Mouse (Mus musculus): Measurements from ENCODE around the gene Tbl3. TPM values are rescaled to one million over a fixed set of nuclear protein-coding genes. Genes with fewer than 3 reads are reported as not detected.

Gene Tbl3
- total RNA-seq (2021) = 35.8 and 41.2 TPM in 2 replicates
- long read RNA-seq, experiment 1, full-length matches to known transcripts = 66 of 77 reads
- long read RNA-seq, experiment 1, partial matches to known transcripts = 5 of 77 reads
- long read RNA-seq, experiment 1, other reads (novel, unspliced or antisense) = 6 of 77 reads
- long read RNA-seq, experiment 2, full-length matches to known transcripts = 42 of 58 reads
- long read RNA-seq, experiment 2, partial matches to known transcripts = 5 of 58 reads
- long read RNA-seq, experiment 2, other reads (novel, unspliced or antisense) = 11 of 58 reads

DNA sequence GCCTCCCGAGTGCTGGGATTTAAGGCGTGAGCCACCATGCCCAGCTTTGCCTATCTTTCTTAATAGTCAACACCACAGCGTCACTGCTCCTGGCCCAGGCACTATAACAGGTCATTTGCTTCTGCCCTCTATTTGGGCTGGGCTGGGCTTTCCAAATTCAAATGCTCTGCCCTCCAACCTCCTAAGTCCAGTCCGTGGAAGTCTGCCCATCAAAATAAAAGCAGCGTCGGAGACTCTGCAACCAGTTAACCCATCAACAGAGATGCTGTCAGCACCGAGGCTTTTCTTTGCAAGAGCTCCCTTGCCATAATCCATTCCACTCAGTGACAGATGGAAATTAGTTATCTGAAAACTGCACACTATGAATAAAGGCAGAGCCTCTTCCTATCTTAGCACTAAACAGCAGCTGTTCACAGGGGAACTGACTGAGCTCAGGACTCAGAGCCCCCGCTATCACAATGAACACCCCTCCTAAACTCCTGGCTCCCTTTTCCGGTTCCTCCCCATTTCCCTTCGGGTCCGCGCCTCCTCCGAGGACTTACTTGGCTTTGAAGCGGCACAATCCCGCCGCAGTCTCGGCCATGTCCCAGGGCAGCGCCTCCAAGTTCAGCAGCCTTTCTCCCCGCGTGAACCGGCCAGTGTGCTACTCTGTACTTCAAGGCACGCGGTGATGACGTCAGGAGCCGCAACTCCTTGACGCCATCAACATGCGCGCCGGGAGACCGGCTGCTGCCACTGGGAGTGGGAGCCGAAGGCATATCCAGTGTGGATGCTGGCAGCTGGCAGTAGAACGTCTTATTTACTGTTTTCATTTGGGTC, at the start of gene Tbl3:
Gene Tbl3 (minus strand): TSS at position 679 of the 819 bp plus-strand sequence.
- DNase-seq = peak; percentile 96

DNA sequence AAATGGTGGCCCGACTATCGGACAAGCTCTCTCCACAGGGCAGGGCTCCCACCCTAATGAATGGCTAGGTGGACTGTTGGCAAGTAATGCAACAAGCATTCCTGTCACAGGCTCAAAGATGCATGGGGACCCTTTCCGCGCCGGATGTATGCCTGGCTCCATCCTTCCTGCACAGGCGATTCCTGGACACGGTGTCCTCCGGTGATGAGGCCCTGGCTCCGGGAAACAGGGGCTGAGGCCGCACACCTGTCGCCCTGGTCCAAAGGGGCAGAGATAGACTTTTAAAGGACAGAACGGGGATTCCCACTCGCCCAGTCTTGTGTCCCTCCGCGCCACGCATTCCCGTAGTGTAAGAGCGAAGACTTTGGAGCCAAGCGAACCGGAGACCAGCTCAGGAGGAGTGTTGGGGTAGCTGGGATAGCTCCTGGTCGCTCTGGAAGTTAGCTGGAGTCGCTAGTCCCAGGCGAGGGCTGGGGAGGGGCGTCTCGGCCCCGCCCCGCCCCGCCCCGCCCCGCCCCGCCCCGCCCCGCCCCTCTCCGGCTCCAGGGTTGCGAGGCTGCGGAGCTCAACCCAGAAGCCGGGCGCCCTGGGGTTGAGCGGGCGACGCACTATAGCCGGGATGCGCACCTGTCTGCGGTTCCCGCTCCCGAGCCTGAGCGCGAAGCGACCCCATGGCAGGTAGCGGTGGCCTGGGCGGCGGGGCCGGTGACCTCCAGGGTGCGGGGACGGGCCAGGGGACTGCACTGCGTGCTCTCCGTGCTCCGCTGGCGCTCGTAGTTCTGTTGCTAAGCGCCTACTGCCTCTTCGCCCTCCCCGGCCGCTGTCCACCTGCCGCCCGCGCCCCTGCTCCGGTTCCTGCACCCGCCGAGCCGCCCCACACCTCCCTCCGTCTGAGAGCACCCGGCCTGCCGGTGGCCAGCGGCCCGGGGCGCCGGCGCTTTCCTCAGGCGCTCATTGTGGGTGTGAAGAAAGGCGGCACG, 45.2 kb upstream of the Tbl3 start, which contains the start of gene Hs3st6:
Gene Hs3st6 (plus strand): TSS at position 574 of the 980 bp plus-strand sequence.
- peak; percentile 48 for DNase-seq

DNA sequence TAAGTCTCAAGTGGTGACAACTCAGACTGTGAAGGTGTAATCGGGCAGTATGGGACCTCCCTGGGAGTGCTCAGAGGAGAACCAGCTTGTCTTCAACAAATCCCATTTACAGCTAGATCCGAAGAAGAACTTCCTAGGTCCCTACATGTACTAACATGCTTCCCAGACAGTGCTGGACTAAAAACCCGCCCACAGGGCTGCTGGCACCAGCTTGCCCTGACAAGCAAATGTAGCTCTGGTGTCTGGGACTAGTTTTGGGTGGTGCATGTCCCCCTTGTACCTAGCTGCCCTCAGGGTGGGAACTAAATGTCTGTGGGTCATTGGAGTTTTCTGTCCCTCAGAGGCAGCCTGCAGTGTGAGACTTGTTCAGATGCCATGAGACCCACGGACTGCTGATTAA, 44.1 kb upstream of the Tbl3 start:
- DNase-seq = no peak

DNA sequence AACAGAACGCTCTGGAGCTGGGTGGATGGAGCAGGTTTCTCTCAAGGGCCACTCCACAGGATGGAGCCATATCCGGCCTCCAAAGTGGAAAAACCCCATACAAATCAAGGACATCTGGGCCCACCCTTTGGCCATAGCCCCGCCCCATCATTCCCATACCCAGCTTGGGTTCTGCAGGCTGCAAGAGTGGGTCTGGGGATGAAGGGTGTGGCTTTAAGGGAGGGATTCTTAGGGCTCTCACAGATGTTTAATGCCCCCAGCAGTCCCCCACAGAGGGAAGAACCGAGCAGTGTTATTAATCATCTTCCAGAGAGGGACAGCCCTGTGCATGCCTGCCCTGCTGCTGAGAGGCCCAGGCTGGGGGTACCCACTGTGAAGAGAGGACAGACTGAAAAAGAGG, 39.5 kb upstream of the Tbl3 start:
- no peak for DNase-seq

DNA sequence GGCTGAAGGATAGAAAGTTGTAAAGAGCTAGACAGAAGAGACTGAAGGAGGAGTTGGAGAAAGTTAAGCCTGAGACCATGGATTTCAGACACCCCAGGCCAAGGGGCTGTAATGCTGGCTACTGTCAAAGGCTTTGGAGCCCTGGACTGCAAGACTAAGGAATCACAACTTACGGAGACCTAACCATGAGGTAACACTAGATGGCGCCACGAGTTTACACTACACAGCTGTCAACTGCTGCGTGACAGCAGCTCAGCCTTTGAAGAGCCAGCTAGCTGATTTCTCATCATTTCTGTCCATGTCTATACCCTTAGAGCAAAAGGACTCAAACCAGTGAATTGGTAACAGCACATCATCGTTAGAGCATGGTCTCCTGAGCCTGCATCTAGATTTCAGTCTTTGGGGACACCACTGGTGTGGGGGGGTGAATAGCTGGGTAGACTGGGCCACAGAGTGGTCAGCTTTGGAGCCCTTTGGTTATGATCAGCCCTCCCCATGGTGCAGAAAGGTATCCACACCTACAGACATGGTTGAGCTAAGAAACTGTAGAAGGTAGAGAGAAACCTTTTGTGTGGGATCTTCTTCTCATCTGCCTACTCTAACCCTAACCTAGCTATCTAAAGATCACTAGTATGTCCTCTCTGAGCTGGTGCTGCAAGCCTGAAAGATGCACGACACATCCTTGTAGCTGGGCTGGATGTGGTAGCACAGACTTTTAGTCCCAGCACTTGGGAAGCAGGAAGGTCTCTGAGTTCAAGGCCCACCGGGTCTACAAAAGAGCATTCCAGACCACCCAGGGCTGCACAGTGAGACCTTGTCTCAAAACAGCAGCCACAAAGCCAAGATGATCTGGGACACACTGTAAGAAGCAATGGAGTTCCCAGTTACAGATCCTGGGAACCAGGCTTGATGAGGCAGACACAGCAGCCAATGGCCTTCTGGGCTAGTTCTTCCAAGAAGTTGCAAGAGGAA, 38.4 kb upstream of the Tbl3 start:
- DNase-seq = peak; percentile 90

DNA sequence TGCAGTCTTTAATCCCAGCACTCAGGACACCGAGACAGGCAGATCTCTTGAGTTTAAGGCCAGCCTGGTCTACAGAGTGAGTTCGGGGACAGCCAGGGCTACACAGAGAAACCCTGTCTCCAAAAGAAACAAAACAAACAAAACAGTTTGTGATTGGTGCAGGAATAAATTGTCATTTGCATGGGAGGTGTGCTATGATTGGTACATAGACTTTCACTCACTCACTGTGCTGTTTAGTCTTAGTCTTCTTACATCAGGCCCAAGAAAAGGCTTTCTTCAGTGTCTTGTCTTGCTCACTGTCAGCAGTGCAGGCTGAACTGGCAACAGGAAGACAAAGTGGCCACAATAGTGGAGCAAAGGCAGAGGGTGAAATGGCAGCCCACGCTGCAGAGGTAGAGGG, 36.9 kb upstream of the Tbl3 start:
- DNase-seq = no peak

DNA sequence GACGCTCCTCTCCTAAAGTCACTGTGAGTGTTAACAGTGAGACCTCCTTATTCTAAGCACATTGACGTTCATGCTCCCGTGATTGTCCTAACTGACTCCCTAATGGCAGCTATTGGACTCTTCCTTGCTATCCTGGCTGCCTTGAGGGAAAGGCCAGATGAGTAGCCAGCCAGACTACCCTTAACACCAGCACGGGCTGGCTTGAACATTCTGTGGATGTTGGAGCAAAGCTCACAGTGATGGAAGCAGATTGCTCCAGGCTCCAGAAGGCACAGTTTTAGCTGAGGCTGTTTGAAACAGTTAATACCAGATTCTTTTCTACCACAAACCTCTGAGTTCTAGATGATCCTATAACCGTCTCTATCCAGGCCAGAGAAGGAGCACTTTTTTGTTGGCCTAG, 36.4 kb upstream of the Tbl3 start:
- DNase-seq = no peak

DNA sequence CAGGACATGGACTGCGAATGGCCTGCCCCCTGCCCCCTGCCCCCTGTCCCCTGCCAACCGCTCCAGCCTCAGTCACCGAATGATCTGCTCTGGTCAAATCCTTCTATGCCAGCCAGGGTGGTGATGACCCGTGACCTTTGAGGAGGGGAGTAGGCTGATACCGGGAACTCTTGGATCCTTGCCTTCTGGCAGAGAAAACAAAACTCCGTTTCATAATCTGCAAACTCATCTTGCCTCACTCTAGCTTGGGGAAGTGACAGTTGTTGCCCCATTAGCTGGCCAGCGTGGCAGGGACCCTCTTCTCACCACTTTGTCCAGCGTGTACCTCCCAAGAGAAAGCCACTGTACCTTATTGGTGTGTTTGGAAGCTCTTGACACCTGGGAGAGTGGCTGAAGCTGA, 34.8 kb upstream of the Tbl3 start:
- DNase-seq = peak; percentile 45

DNA sequence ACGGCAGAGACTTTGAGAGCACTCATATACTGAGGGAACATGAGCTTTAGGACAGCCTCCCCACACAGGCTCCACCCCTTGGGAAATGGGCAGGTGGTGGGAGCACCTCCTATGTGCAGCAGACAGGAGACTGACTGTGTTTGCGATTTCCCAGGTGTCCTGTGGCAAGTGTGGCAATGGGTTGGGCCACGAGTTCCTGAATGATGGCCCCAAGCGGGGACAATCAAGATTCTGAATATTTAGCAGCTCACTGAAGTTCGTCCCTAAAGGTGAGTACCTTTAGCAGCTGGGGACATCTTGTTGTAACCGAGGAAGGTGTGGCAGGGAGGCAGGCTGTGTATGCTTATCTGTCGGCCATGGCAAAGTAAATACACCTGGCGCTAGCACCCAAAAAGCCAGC, 32.5 kb upstream of the Tbl3 start:
- no peak for DNase-seq

DNA sequence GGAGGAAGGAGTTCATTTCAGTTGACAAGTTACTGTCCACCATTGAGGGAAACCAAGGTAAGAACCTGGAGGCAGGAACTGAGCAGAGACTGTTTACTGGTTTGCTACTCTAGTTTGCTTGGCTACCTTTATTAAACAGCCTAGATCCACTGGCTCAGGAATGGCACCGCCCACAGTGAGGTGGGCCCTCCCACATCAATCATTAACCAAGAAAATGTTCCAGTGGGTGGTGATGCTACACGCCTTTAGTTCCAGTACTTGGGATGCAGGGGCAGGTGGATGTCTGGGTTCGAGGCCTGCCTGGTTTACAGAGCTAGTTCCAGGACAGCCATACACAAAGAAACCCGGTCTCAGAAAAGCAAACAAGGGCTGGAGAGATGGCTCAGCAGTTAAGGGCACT, 30.8 kb upstream of the Tbl3 start:
- no peak for DNase-seq

DNA sequence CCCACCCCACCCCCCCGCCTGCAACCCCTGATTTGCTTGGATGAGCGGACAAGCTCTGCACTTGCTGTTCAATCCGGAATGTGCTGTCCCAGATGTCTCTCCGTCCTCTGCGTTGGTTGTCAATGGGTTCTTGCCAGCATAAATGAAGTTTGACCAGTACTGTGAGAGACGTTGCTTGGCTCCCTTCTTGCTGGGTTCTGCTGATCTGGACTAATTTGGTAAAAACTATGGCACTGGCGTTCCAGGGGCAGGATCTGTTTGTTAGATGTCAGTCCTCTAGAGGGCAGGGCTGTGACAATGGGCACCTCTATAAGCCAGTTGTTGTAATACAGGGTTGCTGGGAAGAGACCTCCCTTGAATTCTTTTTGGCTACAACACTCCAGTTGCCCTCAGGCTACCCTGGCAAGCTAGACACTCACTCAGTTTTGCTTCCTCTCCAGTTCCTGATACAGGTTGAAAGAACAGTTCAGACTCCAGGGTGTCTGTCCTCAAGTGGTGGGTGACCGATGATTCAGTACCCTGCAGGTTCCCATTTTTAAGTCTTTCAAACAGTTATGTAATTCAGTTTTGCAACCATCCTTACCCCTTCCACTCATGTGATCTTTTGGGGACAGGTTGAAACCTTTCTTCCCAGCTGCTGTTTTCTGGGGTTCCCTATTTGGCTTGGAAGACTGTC, 29.8 kb upstream of the Tbl3 start:
- peak; percentile 21 for DNase-seq

DNA sequence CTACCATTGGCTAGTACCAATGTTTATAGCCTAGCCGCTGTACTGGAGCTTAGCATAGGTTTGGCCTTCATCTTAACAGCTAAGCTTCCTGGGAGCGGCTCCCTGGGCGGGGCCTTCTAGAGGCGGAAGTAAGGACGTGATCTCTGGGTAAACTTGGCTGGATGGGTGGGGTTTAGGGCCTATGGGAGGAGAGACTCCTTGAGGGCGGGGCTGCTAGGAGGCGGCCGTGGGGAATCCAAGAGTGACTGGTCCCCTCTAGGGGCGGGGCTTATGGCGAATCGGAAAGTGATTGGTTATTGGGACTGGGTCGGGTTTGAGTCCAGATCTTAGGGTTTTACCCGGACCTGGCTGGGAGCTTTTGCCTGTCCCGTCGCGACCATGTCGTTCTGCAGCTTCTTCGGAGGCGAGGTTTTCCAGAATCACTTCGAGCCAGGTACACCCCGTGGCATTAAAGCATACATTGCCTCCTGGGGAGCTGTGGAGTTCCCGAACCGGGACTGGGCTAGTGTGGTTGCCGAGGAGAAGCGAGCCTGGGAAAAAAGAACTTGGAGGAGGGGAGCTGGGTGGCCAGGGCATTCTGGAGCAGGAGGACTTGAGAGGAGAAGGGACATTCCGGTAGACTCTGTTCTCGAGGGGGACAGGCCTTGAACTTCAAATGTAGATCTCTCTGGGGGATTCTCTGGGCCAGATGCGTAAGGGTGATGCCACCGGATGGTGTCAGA, 29.0 kb upstream of the Tbl3 start, which contains the start of gene Msrb1:
Gene Msrb1 (plus strand): TSS at position 313 of the 722 bp plus-strand sequence.
- peak; percentile 99 for DNase-seq

DNA sequence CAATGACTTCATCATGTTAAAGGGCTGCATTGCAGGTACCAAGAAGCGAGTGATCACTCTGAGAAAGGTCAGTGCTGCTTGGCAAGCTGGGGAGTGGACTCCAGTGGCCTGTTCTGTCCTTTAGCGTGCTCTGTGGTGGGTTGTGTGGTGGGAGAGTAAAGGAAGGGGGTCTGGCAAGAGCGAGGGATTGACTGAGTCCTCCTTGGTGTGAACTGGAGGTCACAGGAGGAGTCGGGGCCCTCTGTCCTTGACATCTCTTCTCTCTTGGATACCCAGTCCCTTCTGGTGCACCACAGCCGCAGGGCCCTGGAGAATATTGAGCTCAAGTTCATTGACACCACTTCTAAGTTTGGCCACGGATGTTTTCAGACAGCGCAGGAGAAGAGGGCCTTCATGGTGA, 28.0 kb upstream of the Tbl3 start:
- no peak for DNase-seq

DNA sequence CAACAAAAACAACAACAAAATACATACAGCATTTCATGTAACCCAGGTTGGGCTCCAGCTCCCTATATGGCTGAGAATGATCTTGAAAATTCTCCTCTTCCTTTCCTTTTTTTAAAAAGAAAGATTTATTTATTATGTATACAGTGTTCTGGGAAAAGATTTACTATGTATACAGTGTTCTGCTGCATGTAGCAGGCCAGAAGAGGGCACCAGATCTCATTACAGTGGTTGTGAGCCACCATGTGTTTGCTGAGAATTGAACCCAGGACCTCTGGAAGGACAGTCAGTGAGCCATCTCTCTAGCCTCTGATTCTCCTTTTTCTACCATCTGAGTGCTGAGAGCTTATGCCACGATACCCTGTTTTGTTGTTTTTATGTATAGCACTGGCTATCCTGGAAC, 27.1 kb upstream of the Tbl3 start:
- DNase-seq = no peak

DNA sequence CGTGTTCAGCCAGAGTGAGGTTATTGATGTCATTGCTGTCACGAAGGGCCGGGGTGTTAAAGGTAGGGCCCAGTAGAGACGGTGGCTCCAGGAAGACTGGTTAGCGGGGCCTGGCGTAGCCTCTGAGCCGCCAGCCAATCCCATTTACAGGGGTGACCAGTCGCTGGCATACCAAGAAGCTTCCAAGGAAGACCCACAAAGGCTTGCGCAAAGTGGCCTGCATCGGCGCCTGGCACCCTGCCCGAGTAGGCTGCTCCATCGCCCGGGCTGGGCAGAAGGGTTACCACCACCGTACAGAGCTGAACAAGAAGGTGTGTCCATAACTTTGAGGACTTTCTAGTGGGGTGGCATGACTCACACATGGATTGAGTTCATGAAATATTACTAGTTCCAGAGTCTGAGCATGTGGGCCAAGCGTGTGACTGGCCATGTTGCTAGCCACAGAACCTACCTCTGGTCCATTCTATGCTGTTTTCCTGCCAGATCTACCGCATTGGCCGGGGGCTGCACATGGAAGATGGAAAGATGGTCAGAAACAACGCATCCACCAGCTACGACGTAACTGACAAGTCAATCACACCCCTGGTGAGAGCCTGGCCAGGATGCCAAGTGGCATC, 26.1 kb upstream of the Tbl3 start:
- no peak for DNase-seq

DNA sequence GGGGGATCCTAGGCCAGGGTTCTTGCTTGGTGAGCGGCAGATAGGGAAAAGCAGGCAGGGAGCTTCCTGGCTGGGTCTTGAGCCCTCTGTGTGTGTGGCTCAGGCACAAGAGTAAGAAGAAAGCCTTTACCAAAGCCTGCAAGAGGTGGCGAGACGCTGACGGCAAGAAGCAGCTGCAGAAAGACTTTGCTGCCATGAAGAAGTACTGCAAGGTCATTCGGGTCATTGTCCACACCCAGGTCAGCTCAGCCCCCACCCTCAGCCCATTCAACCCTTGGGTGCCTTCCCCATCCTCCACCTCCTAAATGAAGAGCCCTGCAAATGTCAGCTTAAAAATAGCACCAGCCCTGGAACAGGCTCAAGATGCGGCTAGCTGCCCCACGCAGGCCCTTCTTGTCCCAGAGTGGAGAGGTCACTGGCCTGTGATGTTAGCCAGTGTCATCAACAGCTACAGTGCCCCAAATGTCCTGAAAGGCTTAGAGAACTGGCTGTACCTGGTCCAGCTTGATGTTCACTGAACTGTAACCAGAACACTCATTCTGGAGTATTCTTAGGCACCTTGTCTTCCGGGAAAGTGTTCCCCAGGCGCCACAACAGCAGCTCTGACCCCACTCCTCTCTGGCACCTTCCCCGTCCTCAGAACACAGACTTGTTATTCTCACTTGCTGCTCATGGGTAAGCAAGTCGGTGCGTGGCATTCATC, 24.9 kb upstream of the Tbl3 start:
- DNase-seq = no peak

DNA sequence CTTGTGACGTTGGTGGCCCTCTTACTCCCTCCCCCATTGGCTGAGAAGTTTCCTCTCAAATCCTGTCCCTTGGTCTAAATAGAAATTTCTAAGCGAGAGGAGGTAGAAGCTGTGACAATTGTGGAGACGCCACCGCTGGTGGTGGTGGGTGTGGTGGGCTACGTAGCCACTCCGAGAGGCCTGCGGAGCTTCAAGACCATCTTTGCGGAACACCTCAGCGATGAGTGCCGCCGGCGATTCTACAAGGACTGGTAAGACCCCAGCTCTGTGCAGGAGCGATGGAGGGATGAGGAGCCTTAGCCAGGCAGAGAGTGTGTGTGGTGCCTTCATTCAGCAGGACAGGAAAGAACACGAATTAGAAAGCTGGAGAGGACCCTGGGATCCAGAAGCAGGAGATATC, 23.3 kb upstream of the Tbl3 start:
- no peak for DNase-seq

DNA sequence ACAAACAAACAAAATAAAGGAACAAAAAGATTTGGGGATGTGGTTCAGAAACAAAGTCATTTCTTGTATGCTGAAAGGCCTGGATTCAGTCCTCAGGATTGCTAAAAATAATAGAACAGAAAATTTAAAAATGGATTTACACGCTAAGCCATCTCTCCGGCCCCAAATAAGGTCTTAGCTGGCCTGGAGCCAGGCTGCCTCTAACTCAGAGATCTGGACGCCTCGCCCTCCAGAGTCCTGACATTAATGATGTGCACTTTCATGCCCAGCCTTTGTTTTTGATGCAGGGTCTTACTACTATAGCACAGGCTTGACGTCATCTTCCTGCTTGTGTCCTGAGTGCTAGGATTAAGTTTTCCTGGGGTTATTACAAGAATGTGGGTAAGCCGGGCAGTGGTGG, 21.6 kb upstream of the Tbl3 start:
- no peak for DNase-seq

DNA sequence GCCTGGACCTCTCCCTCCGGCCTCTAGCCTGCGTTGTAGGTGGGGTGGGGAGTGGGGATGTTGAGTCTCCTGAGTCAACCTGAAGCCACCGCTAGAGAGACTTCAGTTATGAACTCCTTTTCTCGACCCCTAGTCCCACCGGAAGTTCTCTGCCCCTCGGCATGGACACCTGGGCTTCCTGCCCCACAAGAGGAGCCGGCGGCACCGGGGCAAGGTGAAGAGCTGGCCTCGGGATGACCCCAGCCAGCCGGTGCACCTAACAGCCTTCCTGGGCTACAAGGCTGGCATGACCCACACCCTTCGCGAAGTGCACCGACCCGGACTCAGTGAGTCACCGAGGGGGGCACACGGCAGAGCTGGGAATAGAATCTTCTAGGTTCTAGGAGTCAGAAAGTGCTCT, 20.7 kb upstream of the Tbl3 start:
- DNase-seq = no peak

All from adrenal gland, postnatal 14 days (tissue).